Mouse (Mus musculus) thymus, postnatal 14 days (tissue): ENCODE results near the gene Hist1h4k.
"Not testable (repeated sequence)": the region's sequence is repeated elsewhere in the genome, so short reads cannot be mapped to it uniquely, and the experiment has no call there.

ENCODE experiments used
- DNase-seq: peaks from one replicate; pipeline ENCODE4 v3.0.0; 2021

Hist1h4k gene

GRCm38 (mm10) chr13:21750159-21751017, at the start of gene Hist1h4k:
Gene Hist1h4k, minus strand, starts transcription at chr13:21750505.
- DNase-seq, result peak; percentile 98

- DNase-seq, result not testable (repeated sequence)
Measured at GRCm38 (mm10) chr13:21797163-21797562, 46.9 kb upstream of the Hist1h4k start.

GRCm38 (mm10) chr13:21795584-21795983, 45.3 kb upstream of the Hist1h4k start:
- no peak for DNase-seq

- DNase-seq, result no peak
Measured at GRCm38 (mm10) chr13:21790601-21791283, 40.4 kb upstream of the Hist1h4k start.

GRCm38 (mm10) chr13:21789925-21790324, 39.6 kb upstream of the Hist1h4k start:
- DNase-seq, result no peak

- no peak for DNase-seq
Measured at GRCm38 (mm10) chr13:21787760-21788593, 37.7 kb upstream of the Hist1h4k start.

GRCm38 (mm10) chr13:21786899-21787629, 36.8 kb upstream of the Hist1h4k start, which contains the start of the genes Hist1h2an and Hist1h2bp:
Gene Hist1h2an, minus strand, starts transcription at chr13:21787218.
Gene Hist1h2bp, plus strand, starts transcription at chr13:21787461.
- peak; percentile 84 for DNase-seq

- no peak for DNase-seq
Measured at GRCm38 (mm10) chr13:21786189-21786898, 36.0 kb upstream of the Hist1h4k start.

GRCm38 (mm10) chr13:21784311-21784710, 34.0 kb upstream of the Hist1h4k start:
- DNase-seq, result no peak

GRCm38 (mm10) chr13:21783734-21784161, 33.4 kb upstream of the Hist1h4k start:
- DNase-seq, result peak; percentile 52

- peak; percentile 71 for DNase-seq
Measured at GRCm38 (mm10) chr13:21783255-21783617, 32.9 kb upstream of the Hist1h4k start, which contains the start of gene Hist1h3i. Gene Hist1h3i, minus strand, starts transcription at chr13:21783370.

GRCm38 (mm10) chr13:21782361-21783254, 32.3 kb upstream of the Hist1h4k start:
- DNase-seq, result peak; percentile 40

- no peak for DNase-seq
Measured at GRCm38 (mm10) chr13:21781639-21782038, 31.3 kb upstream of the Hist1h4k start.

- no peak for DNase-seq
Measured at GRCm38 (mm10) chr13:21781021-21781555, 30.8 kb upstream of the Hist1h4k start.

- DNase-seq, result peak; percentile 86
Measured at GRCm38 (mm10) chr13:21779767-21780731, 29.7 kb upstream of the Hist1h4k start, which contains the start of gene Hist1h1b. Gene Hist1h1b, minus strand, starts transcription at chr13:21780625.

GRCm38 (mm10) chr13:21778814-21779766, 28.8 kb upstream of the Hist1h4k start:
- peak; percentile 79 for DNase-seq

- no peak for DNase-seq
Measured at GRCm38 (mm10) chr13:21755707-21756106, 5.4 kb upstream of the Hist1h4k start.
